Mouse (Mus musculus): ENCODE data around the gene Spag9. TPM values are rescaled to one million over a fixed set of nuclear protein-coding genes. Genes with fewer than 3 reads are reported as not detected.
"Not testable (repeated sequence)": the region's sequence is repeated elsewhere in the genome, so short reads cannot be mapped to it uniquely, and the experiment has no call there.

The Spag9 gene
- polyA plus RNA-seq, 1 experiment from 2014 or later, result 36.2 TPM

GRCm38 (mm10) chr11:94032084-94032483 lies 36.2 kb downstream of the Spag9 start:
- Histone ChIP-seq H3K9ac (ENCODE audit: low read length) (no peak overlapping the region), H3K4me1 (ENCODE audit: control insufficient read depth, insufficient read depth, low read length) (peaks cover 2% of the 10 kb centered on the region; the same call in 1 of the 2 replicates), H3K9me3 (replicated peaks; ENCODE audit: control insufficient read depth, low read length) (no peaks in the 10 kb centered on the region), H3K36me3 (ENCODE audit: control insufficient read depth, insufficient read depth) (no peaks in the 10 kb centered on the region; the same call in 1 of the 2 replicates), H3K4me2 (ENCODE audit: low read depth, low read length) (no peak overlapping the region), H3K27me3 (ENCODE audit: control insufficient read depth, insufficient read depth, low read length) (no peaks in the 10 kb centered on the region), H3K27ac (ENCODE audit: low read length) (no peak overlapping the region), H3K4me3 (ENCODE audit: low read length) (no peak overlapping the region)
- no peak for ATAC-seq (replicated peaks; ENCODE audit: extremely low read depth, insufficient read depth, low FRiP score)
- 86% methylated on average over 4 of the region's 4 CpGs for WGBS

- no peak for ATAC-seq (replicated peaks; ENCODE audit: extremely low read depth, insufficient read depth, low FRiP score)
- no peak overlapping the region for H3K4me3 ChIP-seq (ENCODE audit: low read length)
- no peaks in the 10 kb centered on the region for H3K27me3 ChIP-seq (ENCODE audit: control insufficient read depth, insufficient read depth, low read length)
- no peaks in the 10 kb centered on the region for H3K9me3 ChIP-seq (replicated peaks; ENCODE audit: control insufficient read depth, low read length)
- WGBS, result 38% methylated on average over 2 of the region's 2 CpGs
- no peak overlapping the region for H3K27ac ChIP-seq (ENCODE audit: low read length)
- no peak overlapping the region for H3K4me2 ChIP-seq (ENCODE audit: low read depth, low read length)
- no peak overlapping the region for H3K9ac ChIP-seq (ENCODE audit: low read length)
- peaks cover 4% of the 10 kb centered on the region; the same call in 1 of the 2 replicates for H3K36me3 ChIP-seq (ENCODE audit: control insufficient read depth, insufficient read depth)
- peaks cover 2% of the 10 kb centered on the region; the same call in 1 of the 2 replicates for H3K4me1 ChIP-seq (ENCODE audit: control insufficient read depth, insufficient read depth, low read length)
These were observed 37.1 kb downstream of the Spag9 start for GRCm38 (mm10) chr11:94032971-94033370.

- H3K27ac ChIP-seq (ENCODE audit: low read length), result no peak overlapping the region
- 46% methylated on average over 2 of the region's 2 CpGs for WGBS
- no peaks in the 10 kb centered on the region for H3K4me1 ChIP-seq (ENCODE audit: control insufficient read depth, insufficient read depth, low read length)
- H3K4me3 ChIP-seq (ENCODE audit: low read length), result no peak overlapping the region
- ATAC-seq (replicated peaks; ENCODE audit: extremely low read depth, insufficient read depth, low FRiP score), result no peak
- H3K4me2 ChIP-seq (ENCODE audit: low read depth, low read length), result no peak overlapping the region
- H3K36me3 ChIP-seq (ENCODE audit: control insufficient read depth, insufficient read depth), result 0 out of 2 replicates have a peak, but pooled peaks cover 4% of the 10 kb centered on the region
- H3K27me3 ChIP-seq (ENCODE audit: control insufficient read depth, insufficient read depth, low read length), result no peaks in the 10 kb centered on the region
- no peaks in the 10 kb centered on the region for H3K9me3 ChIP-seq (replicated peaks; ENCODE audit: control insufficient read depth, low read length)
- H3K9ac ChIP-seq (ENCODE audit: low read length), result no peak overlapping the region
These were observed 40.1 kb downstream of the Spag9 start for GRCm38 (mm10) chr11:94035974-94036373.

- ATAC-seq (replicated peaks; ENCODE audit: extremely low read depth, insufficient read depth, low FRiP score), result no peak
- H3K9me3 ChIP-seq (replicated peaks; ENCODE audit: control insufficient read depth, low read length), result no peaks in the 10 kb centered on the region
- 0 out of 2 replicates have a peak, but pooled peaks cover 4% of the 10 kb centered on the region for H3K36me3 ChIP-seq (ENCODE audit: control insufficient read depth, insufficient read depth)
- H3K4me1 ChIP-seq (ENCODE audit: control insufficient read depth, insufficient read depth, low read length), result peaks cover 4% of the 10 kb centered on the region
- H3K9ac ChIP-seq (ENCODE audit: low read length), result no peak overlapping the region
- WGBS, result 56% methylated on average over 1 of the region's 1 CpGs
- H3K27ac ChIP-seq (ENCODE audit: low read length), result no peak overlapping the region; the same call in 1 of the 2 replicates
- no peak overlapping the region for H3K4me3 ChIP-seq (ENCODE audit: low read length)
- no peaks in the 10 kb centered on the region for H3K27me3 ChIP-seq (ENCODE audit: control insufficient read depth, insufficient read depth, low read length)
- H3K4me2 ChIP-seq (ENCODE audit: low read depth, low read length), result no peak overlapping the region
These were observed 45.6 kb downstream of the Spag9 start for GRCm38 (mm10) chr11:94041475-94041874.

GRCm38 (mm10) chr11:94042301-94042700 lies 46.4 kb downstream of the Spag9 start:
- ATAC-seq (replicated peaks; ENCODE audit: extremely low read depth, insufficient read depth, low FRiP score); H3K4me1 ChIP-seq (ENCODE audit: control insufficient read depth, insufficient read depth, low read length); H3K36me3 ChIP-seq (ENCODE audit: control insufficient read depth, insufficient read depth); H3K9ac ChIP-seq (ENCODE audit: low read length); H3K4me2 ChIP-seq (ENCODE audit: low read depth, low read length); H3K27me3 ChIP-seq (ENCODE audit: control insufficient read depth, insufficient read depth, low read length); H3K4me3 ChIP-seq (ENCODE audit: low read length); H3K27ac ChIP-seq (ENCODE audit: low read length); H3K9me3 ChIP-seq (replicated peaks; ENCODE audit: control insufficient read depth, low read length): not testable (repeated sequence)
- 85% methylated on average over 1 of the region's 1 CpGs for WGBS

- peak; percentile 95 for ATAC-seq (replicated peaks; ENCODE audit: extremely low read depth, insufficient read depth, low FRiP score)
- Histone ChIP-seq H3K4me3 (ENCODE audit: low read length) (peak overlapping the region; percentile 64), H3K9ac (ENCODE audit: low read length) (peak overlapping the region; percentile 76), H3K36me3 (ENCODE audit: control insufficient read depth, insufficient read depth) (peaks cover 9% of the 10 kb centered on the region), H3K27me3 (ENCODE audit: control insufficient read depth, insufficient read depth, low read length) (no peaks in the 10 kb centered on the region), H3K4me2 (ENCODE audit: low read depth, low read length) (peak overlapping the region; percentile 78), H3K9me3 (replicated peaks; ENCODE audit: control insufficient read depth, low read length) (no peaks in the 10 kb centered on the region), H3K4me1 (ENCODE audit: control insufficient read depth, insufficient read depth, low read length) (peaks cover 4% of the 10 kb centered on the region), H3K27ac (ENCODE audit: low read length) (peak overlapping the region; percentile 81)
- 10% methylated on average over 22 of the region's 22 CpGs for WGBS
These were observed 48.4 kb downstream of the Spag9 start for GRCm38 (mm10) chr11:94043998-94044985.

- ATAC-seq (replicated peaks; ENCODE audit: extremely low read depth, insufficient read depth, low FRiP score), result no peak
- Histone ChIP-seq H3K36me3 (ENCODE audit: control insufficient read depth, insufficient read depth) (peaks cover 11% of the 10 kb centered on the region), H3K4me1 (ENCODE audit: control insufficient read depth, insufficient read depth, low read length) (peaks cover 4% of the 10 kb centered on the region), H3K27ac (ENCODE audit: low read length) (no peak overlapping the region), H3K9ac (ENCODE audit: low read length) (no peak overlapping the region), H3K9me3 (replicated peaks; ENCODE audit: control insufficient read depth, low read length) (no peaks in the 10 kb centered on the region), H3K4me3 (ENCODE audit: low read length) (peak overlapping the region; percentile 40), H3K27me3 (ENCODE audit: control insufficient read depth, insufficient read depth, low read length) (no peaks in the 10 kb centered on the region), H3K4me2 (ENCODE audit: low read depth, low read length) (peak overlapping the region; percentile 78)
- WGBS, result 27% methylated on average over 4 of the region's 4 CpGs
These were observed 49.1 kb downstream of the Spag9 start for GRCm38 (mm10) chr11:94045016-94045415.

- Histone ChIP-seq H3K9ac (ENCODE audit: low read length) (no peak overlapping the region), H3K9me3 (replicated peaks; ENCODE audit: control insufficient read depth, low read length) (no peaks in the 10 kb centered on the region), H3K4me1 (ENCODE audit: control insufficient read depth, insufficient read depth, low read length) (peaks cover 4% of the 10 kb centered on the region), H3K27ac (ENCODE audit: low read length) (no peak overlapping the region), H3K4me2 (ENCODE audit: low read depth, low read length) (no peak overlapping the region), H3K36me3 (ENCODE audit: control insufficient read depth, insufficient read depth) (peaks cover 13% of the 10 kb centered on the region), H3K4me3 (ENCODE audit: low read length) (no peak overlapping the region), H3K27me3 (ENCODE audit: control insufficient read depth, insufficient read depth, low read length) (no peaks in the 10 kb centered on the region)
- WGBS, result 66% methylated on average over 2 of the region's 2 CpGs
- ATAC-seq (replicated peaks; ENCODE audit: extremely low read depth, insufficient read depth, low FRiP score), result no peak
These were observed 51.4 kb downstream of the Spag9 start for GRCm38 (mm10) chr11:94047288-94047687.

- Histone ChIP-seq H3K4me3 (ENCODE audit: low read length) (no peak overlapping the region), H3K4me1 (ENCODE audit: control insufficient read depth, insufficient read depth, low read length) (0 out of 2 replicates have a peak, but pooled peaks cover 3% of the 10 kb centered on the region), H3K27me3 (ENCODE audit: control insufficient read depth, insufficient read depth, low read length) (no peaks in the 10 kb centered on the region), H3K36me3 (ENCODE audit: control insufficient read depth, insufficient read depth) (peaks cover 4% of the 10 kb centered on the region; the same call in 1 of the 2 replicates), H3K4me2 (ENCODE audit: low read depth, low read length) (no peak overlapping the region), H3K27ac (ENCODE audit: low read length) (no peak overlapping the region), H3K9me3 (replicated peaks; ENCODE audit: control insufficient read depth, low read length) (no peaks in the 10 kb centered on the region), H3K9ac (ENCODE audit: low read length) (no peak overlapping the region)
- WGBS, result 69% methylated on average over 3 of the region's 3 CpGs
- ATAC-seq (replicated peaks; ENCODE audit: extremely low read depth, insufficient read depth, low FRiP score), result no peak
These were observed 58.3 kb downstream of the Spag9 start for GRCm38 (mm10) chr11:94054176-94054575.

Data from heart, embryonic 16.5 days (tissue).